Mouse (Mus musculus) lung, adult 2 months (tissue): ENCODE results near the gene A630089N07Rik.
A peak's percentile ranks its signal among the peaks of the same experiment; 100 is the strongest.

Experiments used
- CTCF ChIP-seq: fragments of 200-500 bp; IDR thresholded peaks from 2 replicates; pipeline ENCODE4 v1.5.1; 2011; ENCODE audit warnings: mild to moderate bottlenecking, low read length, control low read depth; ENCODE audit not compliant: insufficient read depth
- POLR2A ChIP-seq: fragments of 200-500 bp; IDR thresholded peaks from 2 replicates; pipeline ENCODE4 v1.6.1; 2011; ENCODE audit warnings: low read depth, mild to moderate bottlenecking, control low read depth, low read length, borderline replicate concordance; ENCODE audit errors: extremely low read depth

GRCm38 (mm10) chr16:97962151-97962948, 119.9 kb downstream of the A630089N07Rik start, which contains the start of the genes C2cd2 and Zbtb21:
- TF ChIP-seq CTCF (no peak), POLR2A (peak; percentile 88)
